Mouse (Mus musculus) G1E-ER4 (cell line): ENCODE measurements around the gene Wfdc1. TPM values are rescaled to one million over a fixed set of nuclear protein-coding genes. Genes with fewer than 3 reads are reported as not detected.

Experiments used
- GATA1 ChIP-seq: IDR thresholded peaks from one replicate; pipeline ENCODE4 v1.8.0; 2012; ENCODE audit warnings: low read length, inconsistent platforms
- polyA plus RNA-seq: library from polyadenylated mRNA; stranded (reverse); fragments of >175 nt; gene quantifications from 2 replicates; pipeline ENCODE4 v1.2.3, GENCODE M21; 2012

Gene Wfdc1
- polyA plus RNA-seq, 1 experiment: not detected

GRCm38 (mm10) chr8:119663440-119663839, 2.7 kb upstream of the Wfdc1 start:
- TF ChIP-seq GATA1: no peak

- TF ChIP-seq GATA1: no peak
Observed at GRCm38 (mm10) chr8:119665270-119665669, 895 bp upstream of the Wfdc1 start.

DNA sequence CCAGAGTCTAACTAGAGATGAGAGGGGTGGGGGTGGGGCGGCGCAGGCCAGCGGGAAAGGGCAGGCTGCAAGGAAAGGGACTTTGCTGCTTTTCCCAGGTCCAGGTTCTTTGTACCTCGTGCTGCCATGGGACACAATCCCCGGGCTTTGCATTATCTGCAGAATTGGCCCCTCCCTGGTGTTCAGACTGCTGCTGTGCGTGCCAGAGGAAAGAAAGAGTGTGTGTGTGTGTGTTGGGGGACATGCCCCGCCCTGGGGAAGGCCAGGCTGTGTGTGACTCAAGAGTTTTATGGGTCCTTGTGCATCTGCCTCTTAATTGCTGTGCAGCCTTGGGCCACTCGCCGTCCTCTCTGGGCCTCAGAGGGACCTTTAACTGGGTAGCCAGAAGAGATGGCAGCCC, 2.3 kb downstream of the Wfdc1 start:
- TF ChIP-seq GATA1: no peak

DNA sequence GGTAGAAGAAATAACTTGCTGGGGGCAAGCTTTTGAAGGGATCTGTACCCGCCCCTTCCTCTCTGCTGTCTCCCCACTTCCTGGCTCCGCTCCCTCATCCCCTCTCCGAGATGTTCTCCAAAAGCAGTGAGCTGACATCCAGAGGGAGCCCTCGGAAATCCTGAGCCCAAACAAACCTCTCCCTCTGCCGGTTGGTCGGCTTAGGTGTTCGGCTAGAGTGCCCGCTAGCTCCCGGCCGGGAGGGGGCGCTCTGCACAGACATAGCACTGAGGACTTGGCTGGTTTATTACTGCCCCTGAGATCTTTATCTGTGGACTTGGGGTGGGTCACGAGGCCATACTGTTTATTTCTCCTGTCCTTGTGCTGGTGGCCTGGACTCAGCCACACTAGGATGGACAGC, 3.1 kb downstream of the Wfdc1 start:
- no peak for TF ChIP-seq GATA1

DNA sequence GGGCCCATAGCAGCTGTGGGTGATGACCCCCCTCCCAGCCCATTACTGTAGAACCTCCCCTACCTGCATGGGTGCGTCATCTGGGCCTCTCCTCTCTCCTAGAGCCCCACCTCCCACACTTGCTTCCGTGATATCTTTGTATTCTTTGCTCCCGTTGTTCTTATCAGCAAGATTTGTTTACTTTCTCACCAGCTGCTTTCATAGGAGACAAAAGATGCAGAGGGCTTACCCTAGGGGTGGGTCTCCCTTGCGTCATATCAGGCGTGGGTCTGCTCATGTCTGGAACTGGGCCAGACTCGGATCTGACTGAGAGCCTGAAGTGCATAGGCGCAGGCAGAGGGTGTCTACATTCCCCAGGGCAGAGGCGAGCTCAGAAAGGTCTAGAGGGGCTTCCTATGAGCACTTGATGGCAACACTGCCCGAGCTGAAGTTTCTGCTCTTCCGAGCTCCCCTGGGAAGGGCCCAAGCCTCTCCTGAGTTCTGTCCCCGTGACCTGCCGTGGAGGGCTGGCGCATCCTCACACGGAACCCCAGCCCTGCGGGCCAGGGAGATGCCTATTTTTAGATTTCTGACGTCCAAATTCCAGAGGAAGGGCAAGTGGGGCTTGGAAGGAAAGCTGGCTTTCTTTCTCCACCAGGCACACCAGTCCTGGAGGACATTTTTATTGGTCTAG, 4.4 kb downstream of the Wfdc1 start:
- TF ChIP-seq GATA1: no peak

- no peak for TF ChIP-seq GATA1
Observed at GRCm38 (mm10) chr8:119673976-119674555, 7.9 kb downstream of the Wfdc1 start.

DNA sequence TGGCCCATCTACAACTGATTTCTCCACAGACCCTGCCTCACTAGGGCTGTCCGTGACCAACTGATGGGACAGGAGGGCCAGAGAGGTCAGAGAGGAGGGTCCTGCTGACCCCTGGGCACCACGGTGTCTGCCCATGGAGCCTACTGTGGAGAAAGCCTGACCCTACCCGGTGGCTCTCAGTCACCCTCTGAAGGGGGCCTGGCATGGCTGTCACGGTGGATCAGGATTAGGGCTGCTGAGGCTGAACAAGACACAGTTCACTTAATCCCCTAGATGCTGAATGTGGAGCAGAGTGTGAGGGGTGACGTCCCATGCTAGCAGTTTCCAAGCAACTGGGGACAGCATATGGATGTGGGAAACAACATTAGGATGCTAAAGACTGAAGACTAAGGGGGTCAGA, 9.3 kb downstream of the Wfdc1 start:
- no peak for TF ChIP-seq GATA1

DNA sequence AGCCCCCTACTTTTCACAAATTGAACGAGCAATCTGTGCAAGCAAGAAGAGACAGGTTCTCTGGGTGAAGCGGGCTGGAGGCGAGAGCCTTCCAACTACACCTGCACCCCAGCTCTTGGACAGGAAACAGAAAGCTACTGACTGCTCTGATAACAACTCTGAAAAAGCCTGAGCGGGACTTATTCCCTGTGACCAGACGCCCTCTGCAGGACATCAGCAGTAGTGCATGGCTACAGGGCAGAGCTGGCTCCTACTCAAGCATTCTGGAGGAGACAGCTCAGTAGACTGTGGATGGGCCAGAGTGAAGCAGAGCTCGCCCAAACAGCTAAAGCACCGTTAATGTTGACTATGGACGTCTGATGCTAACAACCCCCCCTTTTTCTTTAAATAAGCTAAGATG, 10.2 kb downstream of the Wfdc1 start:
- no peak for TF ChIP-seq GATA1

DNA sequence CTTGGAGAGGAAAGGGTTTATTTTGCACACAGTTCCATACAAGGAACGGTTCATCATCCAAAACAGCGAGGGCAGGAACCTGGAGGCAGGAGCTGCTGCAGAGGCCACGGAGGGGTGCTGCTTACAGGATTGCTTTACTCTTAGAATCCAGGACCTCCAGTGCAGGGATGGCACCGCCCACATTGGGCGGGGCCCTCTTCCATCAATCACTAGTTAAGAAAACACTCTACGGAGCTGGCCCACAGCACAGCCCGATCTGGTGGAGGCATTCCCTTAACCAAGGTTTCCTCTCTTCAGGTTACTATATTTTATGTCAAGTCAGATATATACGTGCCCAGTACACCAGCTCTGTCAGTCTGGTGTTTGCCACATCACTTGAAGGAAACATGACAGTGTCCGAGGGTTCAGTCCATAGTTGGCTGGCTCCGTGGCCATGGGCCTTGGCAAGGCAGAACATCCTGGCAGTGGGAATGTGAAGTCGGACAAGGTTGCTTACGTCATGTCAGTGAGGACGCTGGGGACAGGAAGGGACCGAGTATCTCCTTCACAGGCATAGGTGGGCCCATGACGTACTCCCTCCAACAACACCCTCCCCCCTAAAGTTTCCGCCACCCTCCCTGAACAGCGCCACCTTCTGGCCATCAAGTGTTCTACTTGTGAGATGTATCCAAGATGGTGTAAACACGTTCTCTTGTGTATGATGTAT, 12.1 kb downstream of the Wfdc1 start:
- TF ChIP-seq GATA1: no peak

GRCm38 (mm10) chr8:119679184-119679583, 13.0 kb downstream of the Wfdc1 start:
- no peak for TF ChIP-seq GATA1

DNA sequence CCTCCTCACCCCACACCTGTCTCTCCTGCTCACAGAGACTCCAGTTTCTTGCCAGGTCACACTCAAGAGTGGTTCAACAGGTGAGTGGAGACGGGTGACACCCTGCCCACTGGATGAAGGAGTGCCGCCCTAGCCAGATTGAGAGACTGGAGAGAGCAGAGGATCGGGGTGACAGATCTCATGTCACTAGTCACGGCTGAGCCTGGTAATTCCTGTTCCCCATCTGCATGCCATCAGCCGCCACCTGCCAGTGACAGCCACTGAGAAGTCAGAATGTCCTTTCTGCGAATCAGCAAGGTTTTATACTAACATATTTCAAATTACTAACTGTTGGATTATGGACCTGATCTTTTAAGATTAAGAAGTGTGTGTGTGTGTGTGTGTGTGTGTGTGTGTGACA, 24.4 kb downstream of the Wfdc1 start:
- TF ChIP-seq GATA1: no peak

GRCm38 (mm10) chr8:119691989-119692388, 25.8 kb downstream of the Wfdc1 start:
- TF ChIP-seq GATA1: no peak

DNA sequence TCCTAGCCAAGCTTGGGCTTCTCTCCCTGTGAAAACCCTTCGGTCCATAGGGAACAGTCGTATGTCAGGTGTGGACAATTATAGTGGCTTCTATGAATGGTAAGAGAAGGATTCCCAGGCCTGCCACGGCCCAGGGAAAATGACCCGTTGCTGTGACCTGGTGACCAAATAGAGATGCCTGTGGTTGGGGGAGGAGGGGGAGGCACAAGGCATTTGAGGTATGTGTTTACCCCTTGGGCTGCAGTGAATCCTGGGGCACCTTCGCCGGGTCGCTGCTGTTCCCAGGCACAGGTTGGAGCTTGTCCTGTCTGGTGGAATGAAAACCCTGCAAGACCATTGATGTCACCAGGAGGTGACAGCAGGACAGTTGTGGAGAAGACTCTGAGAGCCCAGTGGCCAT, 28.5 kb downstream of the Wfdc1 start:
- TF ChIP-seq GATA1: no peak

DNA sequence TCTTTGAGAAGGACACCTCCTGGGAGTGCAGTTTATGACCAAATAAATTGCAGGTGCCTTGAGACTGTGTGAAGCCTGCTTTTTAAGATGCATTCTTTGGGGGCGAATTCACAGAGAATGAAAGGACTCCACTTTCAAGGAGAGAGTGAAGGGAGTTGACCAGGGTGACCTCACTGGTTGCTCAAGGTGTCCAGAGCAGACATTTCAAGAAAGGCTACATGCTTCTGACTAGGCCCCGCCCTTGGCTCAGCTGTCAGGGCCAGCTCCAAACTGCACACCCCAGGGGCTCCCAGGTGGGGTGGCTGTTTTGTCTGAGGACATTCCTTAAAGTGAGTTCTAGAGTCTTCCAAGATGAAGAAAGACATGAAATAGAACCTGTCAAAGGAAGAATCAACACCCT, 31.0 kb downstream of the Wfdc1 start:
- no peak for TF ChIP-seq GATA1

GRCm38 (mm10) chr8:119698960-119699359, 32.8 kb downstream of the Wfdc1 start:
- TF ChIP-seq GATA1: no peak

GRCm38 (mm10) chr8:119699549-119700134, 33.5 kb downstream of the Wfdc1 start, which contains the start of gene Atp2c2:
Gene Atp2c2, plus strand, starts transcription at chr8:119700009.
- no peak for TF ChIP-seq GATA1

DNA sequence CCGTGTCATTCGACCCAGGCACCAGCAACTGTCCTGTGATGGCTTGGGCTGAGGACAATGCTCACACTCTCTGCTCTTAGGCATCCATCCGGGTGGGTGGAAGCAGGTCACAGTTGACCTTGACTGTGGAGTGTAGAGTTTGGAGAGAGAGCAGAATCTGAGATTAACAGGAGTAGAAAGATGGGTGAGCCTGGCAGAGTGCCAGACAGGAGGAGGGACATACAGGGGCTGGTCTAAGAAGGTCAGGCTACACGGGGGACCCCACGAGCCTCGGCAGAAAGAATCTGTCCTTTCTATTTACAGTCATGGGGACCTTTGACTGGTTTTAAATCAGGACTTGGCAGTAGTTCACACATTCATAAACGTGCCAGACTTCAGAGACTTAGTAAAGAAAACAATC, 36.8 kb downstream of the Wfdc1 start:
- no peak for TF ChIP-seq GATA1

GRCm38 (mm10) chr8:119707146-119707545, 41.0 kb downstream of the Wfdc1 start:
- TF ChIP-seq GATA1: no peak
